ENCODE assay signal across 23 mouse cellular contexts in the genomic region with DNA sequence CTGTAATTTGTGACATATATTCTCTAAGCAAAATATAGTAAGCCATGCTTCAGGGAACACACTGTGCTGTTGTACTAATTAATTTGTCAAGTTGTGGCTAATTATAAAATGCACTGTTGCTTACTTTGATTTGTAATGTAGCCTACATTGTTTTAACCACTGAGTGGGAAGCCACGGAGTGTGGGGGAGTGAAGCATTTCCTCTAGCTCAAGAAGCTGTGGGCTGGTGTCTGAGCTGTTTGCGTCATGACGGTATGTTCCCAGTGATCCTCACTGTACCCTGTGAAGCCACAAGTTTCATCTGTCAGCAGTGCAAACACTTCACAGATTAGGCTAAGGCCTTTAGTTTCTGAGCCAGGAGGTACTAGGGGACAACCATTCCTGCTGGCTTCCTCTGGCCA.
DNase-seq lines count a peak whose midpoint lies in the region; TF ChIP-seq lines count a peak whose summit lies in the region.
"Had no signal": no experiment of that assay in that cellular context is flagged by ENCODE, and none has a peak within 500 bp of the region (broad histone marks: within the 10 kb centered on the region; RNA-seq: fewer than 3 reads in every experiment).

No protein-coding gene starts in this region.

- intact Hi-C loops in left cerebral cortex, postnatal 25 days (cut with DNase I), result loop anchor here (5.0 kb wide), 1 partner anchor 50 kb away; no protein-coding TSS in a partner anchor

- H3K27ac ChIP-seq in cerebellum, adult 2 months (ENCODE audit: insufficient read depth, low read length), result no peak overlapping the region
- H3K27ac ChIP-seq: heart, embryonic 15.5 days; hindbrain, postnatal 0 days; kidney, embryonic 15.5 days; limb, embryonic 12.5 days; liver, embryonic 14.5 days; lung, embryonic 15.5 days had no signal

- WGBS in cerebellum, adult 2 months, result 81% methylated on average over 3 of the region's 3 CpGs

- TF ChIP-seq POLR2A in cerebellum, adult 2 months (IDR thresholded peaks at IDR 0.05; ENCODE audit: borderline replicate concordance, insufficient read depth, low read length), result no peak

- H3K4me1 ChIP-seq in cerebellum, adult 2 months (ENCODE audit: control insufficient read depth, insufficient read depth, low read length), result no peaks in the 10 kb centered on the region
- H3K4me1 ChIP-seq: heart, embryonic 15.5 days; kidney, embryonic 15.5 days; lung, embryonic 15.5 days had no signal

- DNase-seq in frontal cortex, adult 2 months (ENCODE audit: extremely low spot score in 1 of 2, low spot score in 1 of 2), result peak; percentile 62 to 80
- no peak for DNase-seq in frontal cortex, postnatal 10 days (ENCODE audit: low spot score in 2 of 2)
- peak; percentile 73 for DNase-seq in layer of hippocampus, adult 9-11 months
- DNase-seq in layer of hippocampus, postnatal 14 days (ENCODE audit: low spot score in 2 of 2), result no peak
- DNase-seq in Muller cell, postnatal 12 days (ENCODE audit: inconsistent ontology term), result peak; percentile 39
- peak; percentile 66 to 86 for DNase-seq in left cerebral cortex, postnatal 25 days (ENCODE audit: low spot score in 2 of 2)
- DNase-seq in spleen, postnatal 4 days (ENCODE audit: low spot score in 2 of 2), result no peak
- DNase-seq in cerebellum, adult 2 months, result no peak
- DNase-seq: adrenal gland, postnatal 25 days; cerebellum, adult 8-10 months; gastrocnemius, postnatal 10 days; heart, adult 18-20 months; heart, postnatal 4 days; lung, postnatal 4 days; spleen, adult 18-20 months; thymus, adult 18-20 months; thymus, postnatal 4 days had no signal

- no peak for TF ChIP-seq CTCF in cerebellum, adult 2 months (IDR thresholded peaks at IDR 0.05; ENCODE audit: borderline replicate concordance, insufficient read depth, low read depth, low read length)

- no peak overlapping the region for H3K4me3 ChIP-seq in cerebellum, adult 2 months (replicated peaks; ENCODE audit: insufficient read depth, low read depth, low read length)
- H3K4me3 ChIP-seq: heart, embryonic 15.5 days; kidney, embryonic 15.5 days; limb, embryonic 12.5 days; lung, embryonic 15.5 days had no signal

- no peaks in the 10 kb centered on the region for H3K27me3 ChIP-seq in cerebellum, adult 2 months (ENCODE audit: control insufficient read depth, insufficient read depth, low read length)
- H3K27me3 ChIP-seq: heart, embryonic 15.5 days; kidney, embryonic 15.5 days; lung, embryonic 15.5 days had no signal

Comparison
In these comparisons a context has a peak if more than half of its experiments do, and no peak if none do; other contexts are left out.
1. DNase-seq: peak in frontal cortex, adult 2 months (2 of 2), layer of hippocampus, adult 9-11 months (single experiment), Muller cell, postnatal 12 days (single experiment) and left cerebral cortex, postnatal 25 days (2 of 2); none in frontal cortex, postnatal 10 days (0 of 2), layer of hippocampus, postnatal 14 days (0 of 2), spleen, postnatal 4 days (0 of 2) and cerebellum, adult 2 months (0 of 2).